Mouse (Mus musculus) colon, adult 2 months (tissue): Measurements from ENCODE around the gene Olfr1425. TPM values are rescaled to one million over a fixed set of nuclear protein-coding genes. Genes with fewer than 3 reads are reported as not detected.

ENCODE experiments used
- polyA plus RNA-seq: library from polyadenylated mRNA; depleted of rRNA; stranded (reverse); fragments of >200 nt; gene quantifications from 2 replicates; pipeline ENCODE4 v1.2.3, GENCODE M21; 2012; rRNA removed

The Olfr1425 gene
- not detected in 2 replicates for polyA plus RNA-seq

GRCm38 (mm10) chr19:12077631-12078030 lies at the start of gene Olfr1425:
Gene Olfr1425, minus strand, starts transcription at chr19:12077731.

GRCm38 (mm10) chr19:12123103-12123502 lies 45.6 kb upstream of the Olfr1425 start, which contains the start of gene Olfr76:
Gene Olfr76, minus strand, starts transcription at chr19:12123203.

DNA sequence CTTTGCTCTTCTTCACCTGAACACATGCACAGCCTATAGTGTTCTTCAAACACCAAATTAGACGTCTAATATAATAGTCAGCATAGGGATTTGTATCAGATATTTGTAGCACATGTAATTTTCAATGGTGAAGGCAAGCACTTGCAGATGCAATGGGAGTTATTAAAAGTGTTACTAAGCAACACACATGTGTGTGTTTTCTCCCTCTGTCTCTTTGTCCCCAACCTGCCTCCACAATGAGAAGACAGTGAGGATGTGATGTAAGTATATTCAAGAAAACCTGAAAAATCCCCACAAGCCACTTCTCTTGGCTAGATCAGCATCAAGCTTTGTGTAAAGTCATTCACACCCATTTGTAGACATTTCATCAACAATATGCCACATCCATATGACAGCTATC lies 38.3 kb upstream of the Olfr1425 start, which contains the start of gene Olfr1428:
Olfr1428 (minus strand) TSS at position 101 of the 400 bp plus-strand sequence.

GRCm38 (mm10) chr19:12103234-12103633 lies 25.7 kb upstream of the Olfr1425 start, which contains the start of gene Olfr1427:
Gene Olfr1427, minus strand, starts transcription at chr19:12103334.

DNA sequence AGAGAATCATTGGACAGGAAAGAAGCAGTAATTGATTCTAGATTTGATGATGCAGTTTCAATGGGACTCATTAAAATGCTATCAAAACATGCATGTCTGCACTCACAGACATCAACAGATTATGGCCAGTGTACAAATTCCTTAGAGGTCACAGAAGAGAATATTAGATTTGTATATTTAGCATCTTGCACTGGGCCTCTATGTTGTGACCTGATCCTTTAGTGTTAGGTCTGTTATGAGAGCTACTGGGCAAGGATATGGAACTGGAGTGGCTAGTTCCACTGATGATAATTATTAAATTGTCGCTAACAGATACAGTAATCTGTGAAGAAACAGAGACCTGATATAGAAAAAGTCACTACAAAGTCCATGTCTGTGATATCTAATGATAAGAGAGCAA lies 14.4 kb upstream of the Olfr1425 start, which contains the start of gene Olfr1426:
Olfr1426 (minus strand) TSS at position 101 of the 400 bp plus-strand sequence.

GRCm38 (mm10) chr19:12062582-12062981 lies 14.9 kb downstream of the Olfr1425 start, which contains the start of gene Olfr1424:
Gene Olfr1424, minus strand, starts transcription at chr19:12062682.

DNA sequence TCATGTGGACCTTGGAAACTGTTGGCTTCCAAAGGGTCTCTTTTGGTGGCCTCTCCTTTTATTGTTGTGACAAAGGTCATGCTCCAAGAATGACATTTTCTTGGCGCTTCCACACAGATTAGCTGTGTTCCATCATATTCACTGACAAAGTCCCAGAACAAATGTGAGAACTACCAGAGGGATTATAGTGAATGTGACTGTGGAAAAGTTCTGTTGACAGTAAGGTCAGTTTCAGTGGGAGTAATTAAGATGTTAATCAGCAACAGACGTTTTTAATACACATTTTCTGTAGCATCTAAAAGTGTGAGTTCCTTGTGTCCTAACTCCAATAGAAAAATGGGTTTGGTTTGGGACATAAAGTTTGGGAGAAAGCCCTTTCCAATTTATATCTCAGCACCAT lies 36.3 kb downstream of the Olfr1425 start, which contains the start of gene Olfr1423:
Olfr1423 (minus strand) TSS at position 101 of the 400 bp plus-strand sequence.

Other genes starting within 250 kb of the Olfr1425 start
- not detected in 2 replicates for gene Olfr1417, start 238.5 kb downstream of the Olfr1425 start, polyA plus RNA-seq
- not detected in 2 replicates for gene Olfr1418, start 216.7 kb downstream of the Olfr1425 start, polyA plus RNA-seq
- not detected in 2 replicates for gene Olfr1419, start 202.6 kb downstream of the Olfr1425 start, polyA plus RNA-seq
- gene Olfr1420, start 191.2 kb downstream of the Olfr1425 start, polyA plus RNA-seq: not detected in 2 replicates
- gene Patl1, start 165.3 kb downstream of the Olfr1425 start, polyA plus RNA-seq: 8.1 and 9.0 TPM in 2 replicates
- gene Osbp, start 111.8 kb downstream of the Olfr1425 start, polyA plus RNA-seq: 15.3 and 15.4 TPM in 2 replicates
- gene Olfr1423, start 36.4 kb downstream of the Olfr1425 start, polyA plus RNA-seq: not detected in 2 replicates
- not detected in 2 replicates for gene Olfr1424, start 15.0 kb downstream of the Olfr1425 start, polyA plus RNA-seq
- not detected in 2 replicates for gene Olfr1426, start 14.3 kb upstream of the Olfr1425 start, polyA plus RNA-seq
- not detected in 2 replicates for gene Olfr1427, start 25.6 kb upstream of the Olfr1425 start, polyA plus RNA-seq
- gene Olfr1428, start 38.2 kb upstream of the Olfr1425 start, polyA plus RNA-seq: not detected in 2 replicates
- gene Olfr76, start 45.5 kb upstream of the Olfr1425 start, polyA plus RNA-seq: not detected in 2 replicates
- not detected in 2 replicates for gene Olfr1555-ps1, start 92.4 kb upstream of the Olfr1425 start, polyA plus RNA-seq
- gene Olfr1431, start 122.9 kb upstream of the Olfr1425 start, polyA plus RNA-seq: not detected in 2 replicates
- gene Olfr1432, start 154.9 kb upstream of the Olfr1425 start, polyA plus RNA-seq: not detected in 2 replicates
- not detected in 2 replicates for gene Olfr262, start 163.9 kb upstream of the Olfr1425 start, polyA plus RNA-seq
- not detected in 2 replicates for gene Olfr235, start 183.3 kb upstream of the Olfr1425 start, polyA plus RNA-seq
- not detected in 2 replicates for gene Olfr1434, start 202.1 kb upstream of the Olfr1425 start, polyA plus RNA-seq
- not detected in 2 replicates for gene Olfr1436, start 221.4 kb upstream of the Olfr1425 start, polyA plus RNA-seq
- not detected in 2 replicates for gene Olfr1437, start 247.4 kb upstream of the Olfr1425 start, polyA plus RNA-seq